Mouse (Mus musculus): ENCODE data around the gene H2-T22. TPM values are rescaled to one million over a fixed set of nuclear protein-coding genes. Genes with fewer than 3 reads are reported as not detected.

H2-T22 gene
- polyA plus RNA-seq, 1 experiment from 2014 or later, result 23.9 TPM

- Histone ChIP-seq H3K9ac (replicated peaks; ENCODE audit: low read depth) (no peak overlapping the region), H3K36me3 (ENCODE audit: insufficient read depth, low read length) (no peaks in the 10 kb centered on the region), H3K27me3 (replicated peaks; ENCODE audit: insufficient read depth, low read length) (no peaks in the 10 kb centered on the region), H3K4me2 (replicated peaks; ENCODE audit: low read depth, low read length) (no peak overlapping the region), H3K4me3 (ENCODE audit: low read depth, low read length) (no peak overlapping the region), H3K9me3 (ENCODE audit: low read length) (no peaks in the 10 kb centered on the region), H3K27ac (ENCODE audit: low read length) (no peak overlapping the region), H3K4me1 (ENCODE audit: insufficient read depth, low read depth, low read length) (peaks cover 3% of the 10 kb centered on the region; the same call in 1 of the 2 replicates)
- WGBS, result 85% methylated on average over 7 of the region's 7 CpGs
- DNase-seq (ENCODE audit: low spot score) (no peak), ATAC-seq (no peak)
- TF ChIP-seq EP300 (IDR thresholded peaks at IDR 0.05) (no peak), CTCF (IDR thresholded peaks at IDR 0.05) (no peak)
Observed at GRCm38 (mm10) chr17:36028879-36029619, 13.5 kb downstream of the H2-T22 start.

- H3K4me1 ChIP-seq (ENCODE audit: insufficient read depth, low read depth, low read length), result peaks cover 6% of the 10 kb centered on the region; the same call in 1 of the 2 replicates
- no peak overlapping the region for H3K4me2 ChIP-seq (replicated peaks; ENCODE audit: low read depth, low read length)
- no peak for ATAC-seq
- 79% methylated on average over 4 of the region's 4 CpGs for WGBS
- H3K4me3 ChIP-seq (ENCODE audit: low read depth, low read length), result no peak overlapping the region
- DNase-seq (ENCODE audit: low spot score), result no peak
- H3K27me3 ChIP-seq (replicated peaks; ENCODE audit: insufficient read depth, low read length), result no peaks in the 10 kb centered on the region
- H3K9me3 ChIP-seq (ENCODE audit: low read length), result no peaks in the 10 kb centered on the region
- no peak for TF ChIP-seq CTCF (IDR thresholded peaks at IDR 0.05)
- TF ChIP-seq EP300 (IDR thresholded peaks at IDR 0.05), result no peak
- no peak overlapping the region for H3K9ac ChIP-seq (replicated peaks; ENCODE audit: low read depth)
- H3K36me3 ChIP-seq (ENCODE audit: insufficient read depth, low read length), result no peaks in the 10 kb centered on the region
- no peak overlapping the region for H3K27ac ChIP-seq (ENCODE audit: low read length)
Observed at GRCm38 (mm10) chr17:36027663-36028062, 14.9 kb downstream of the H2-T22 start.

- H3K27me3 ChIP-seq (replicated peaks; ENCODE audit: insufficient read depth, low read length), result no peaks in the 10 kb centered on the region
- H3K4me1 ChIP-seq (ENCODE audit: insufficient read depth, low read depth, low read length), result peaks cover 6% of the 10 kb centered on the region; the same call in 1 of the 2 replicates
- no peaks in the 10 kb centered on the region for H3K9me3 ChIP-seq (ENCODE audit: low read length)
- DNase-seq (ENCODE audit: low spot score), result no peak
- no peak for ATAC-seq
- no peak overlapping the region for H3K4me3 ChIP-seq (ENCODE audit: low read depth, low read length)
- no peaks in the 10 kb centered on the region for H3K36me3 ChIP-seq (ENCODE audit: insufficient read depth, low read length)
- no peak overlapping the region for H3K4me2 ChIP-seq (replicated peaks; ENCODE audit: low read depth, low read length)
- no peak overlapping the region for H3K27ac ChIP-seq (ENCODE audit: low read length)
- no peak overlapping the region for H3K9ac ChIP-seq (replicated peaks; ENCODE audit: low read depth)
- TF ChIP-seq EP300 (IDR thresholded peaks at IDR 0.05) (no peak), CTCF (IDR thresholded peaks at IDR 0.05) (no peak)
- 51% methylated on average over 4 of the region's 4 CpGs for WGBS
Observed at GRCm38 (mm10) chr17:36025901-36026300, 16.6 kb downstream of the H2-T22 start.

GRCm38 (mm10) chr17:36025197-36025596 lies 17.4 kb downstream of the H2-T22 start:
- Histone ChIP-seq H3K9ac (replicated peaks; ENCODE audit: low read depth) (no peak overlapping the region), H3K4me3 (ENCODE audit: low read depth, low read length) (no peak overlapping the region), H3K4me2 (replicated peaks; ENCODE audit: low read depth, low read length) (no peak overlapping the region), H3K4me1 (ENCODE audit: insufficient read depth, low read depth, low read length) (peaks cover 6% of the 10 kb centered on the region; the same call in 1 of the 2 replicates), H3K27ac (ENCODE audit: low read length) (no peak overlapping the region), H3K27me3 (replicated peaks; ENCODE audit: insufficient read depth, low read length) (no peaks in the 10 kb centered on the region), H3K9me3 (ENCODE audit: low read length) (no peaks in the 10 kb centered on the region), H3K36me3 (ENCODE audit: insufficient read depth, low read length) (no peaks in the 10 kb centered on the region)
- TF ChIP-seq CTCF (IDR thresholded peaks at IDR 0.05), result no peak
- TF ChIP-seq EP300 (IDR thresholded peaks at IDR 0.05), result no peak
- WGBS, result 49% methylated on average over 5 of the region's 5 CpGs
- ATAC-seq, result no peak
- no peak for DNase-seq (ENCODE audit: low spot score)

- H3K27me3 ChIP-seq (replicated peaks; ENCODE audit: insufficient read depth, low read length), result no peaks in the 10 kb centered on the region
- H3K4me2 ChIP-seq (replicated peaks; ENCODE audit: low read depth, low read length), result no peak overlapping the region
- ATAC-seq (peak; percentile 70), DNase-seq (ENCODE audit: low spot score) (peak; percentile 89)
- H3K4me1 ChIP-seq (ENCODE audit: insufficient read depth, low read depth, low read length), result peaks cover 6% of the 10 kb centered on the region; the same call in 1 of the 2 replicates
- TF ChIP-seq CTCF (IDR thresholded peaks at IDR 0.05) (no peak), EP300 (IDR thresholded peaks at IDR 0.05) (peak; percentile 88)
- H3K4me3 ChIP-seq (ENCODE audit: low read depth, low read length), result no peak overlapping the region
- 34% methylated on average over 9 of the region's 9 CpGs for WGBS
- H3K9ac ChIP-seq (replicated peaks; ENCODE audit: low read depth), result 0 out of 2 replicates have a peak overlapping the region, but pooled peaks have one; percentile 9
- no peaks in the 10 kb centered on the region for H3K9me3 ChIP-seq (ENCODE audit: low read length)
- no peaks in the 10 kb centered on the region for H3K36me3 ChIP-seq (ENCODE audit: insufficient read depth, low read length)
- H3K27ac ChIP-seq (ENCODE audit: low read length), result peak overlapping the region; percentile 76
Observed at GRCm38 (mm10) chr17:36023710-36024654, 18.6 kb downstream of the H2-T22 start.

GRCm38 (mm10) chr17:36022922-36023321 lies 19.6 kb downstream of the H2-T22 start:
- no peak overlapping the region for H3K4me2 ChIP-seq (replicated peaks; ENCODE audit: low read depth, low read length)

More at GRCm38 (mm10) chr17:36022922-36023321, 19.6 kb downstream of the H2-T22 start:
- no peak for ATAC-seq
- Histone ChIP-seq H3K4me1 (ENCODE audit: insufficient read depth, low read depth, low read length) (peaks cover 6% of the 10 kb centered on the region; the same call in 1 of the 2 replicates), H3K9me3 (ENCODE audit: low read length) (no peaks in the 10 kb centered on the region), H3K27me3 (replicated peaks; ENCODE audit: insufficient read depth, low read length) (no peaks in the 10 kb centered on the region), H3K36me3 (ENCODE audit: insufficient read depth, low read length) (no peaks in the 10 kb centered on the region), H3K9ac (replicated peaks; ENCODE audit: low read depth) (no peak overlapping the region), H3K4me3 (ENCODE audit: low read depth, low read length) (no peak overlapping the region), H3K27ac (ENCODE audit: low read length) (peak overlapping the region; percentile 57; the same call in 1 of the 2 replicates)
- WGBS, result 87% methylated on average over 6 of the region's 6 CpGs
- no peak for TF ChIP-seq EP300 (IDR thresholded peaks at IDR 0.05)
- no peak for TF ChIP-seq CTCF (IDR thresholded peaks at IDR 0.05)
- DNase-seq (ENCODE audit: low spot score), result no peak
